Mouse (Mus musculus) intestine, embryonic 16.5 days (tissue): Measurements from ENCODE around the gene Gm8439. TPM values are rescaled to one million over a fixed set of nuclear protein-coding genes. Genes with fewer than 3 reads are reported as not detected.

Source experiments
- ATAC-seq: fragments of 200-750 bp; cut with Nextera tagmentation; 2 replicates; pipeline ENCODE4 v1.8.0; 2017; ENCODE audit warnings: moderate TSS enrichment, moderate library complexity
- H3K27ac ChIP-seq: fragments of 300-500 bp; sonication (generic); 2 replicates; pipeline ENCODE4 v1.5.1; 2014; ENCODE audit warnings: mild to moderate bottlenecking, low read length
- H3K27me3 ChIP-seq: fragments of 300-500 bp; sonication (generic); replicated peaks from 2 replicates; pipeline ENCODE4 v1.6.1; 2014; ENCODE audit warnings: low read length, control low read depth, mixed read lengths; ENCODE audit not compliant: control insufficient read depth, insufficient read depth
- H3K36me3 ChIP-seq: fragments of 300-500 bp; sonication (generic); 2 replicates; pipeline ENCODE4 v1.6.1; 2014; ENCODE audit warnings: low read length, control low read depth; ENCODE audit not compliant: control insufficient read depth, insufficient read depth
- H3K4me1 ChIP-seq: fragments of 300-500 bp; sonication (generic); 2 replicates; pipeline ENCODE4 v1.6.1; 2014; ENCODE audit warnings: low read length, control low read depth, mixed read lengths; ENCODE audit not compliant: control insufficient read depth, insufficient read depth
- H3K4me2 ChIP-seq: fragments of 300-500 bp; sonication (generic); 2 replicates; pipeline ENCODE4 v1.6.1; 2014; ENCODE audit warnings: low read depth, low read length, control low read depth
- H3K4me3 ChIP-seq: fragments of 300-500 bp; sonication (generic); 2 replicates; pipeline ENCODE4 v1.5.1; 2014; ENCODE audit warnings: mild to moderate bottlenecking, low read length
- H3K9ac ChIP-seq: fragments of 300-500 bp; sonication (generic); 2 replicates; pipeline ENCODE4 v1.6.1; 2014; ENCODE audit warnings: low read depth, low read length
- H3K9me3 ChIP-seq: fragments of 300-500 bp; sonication (generic); 2 replicates; pipeline ENCODE4 v1.6.1; 2016; ENCODE audit warnings: low read length, control low read depth; ENCODE audit not compliant: control insufficient read depth
- WGBS: fragments of 180-500 bp; shearing (Covaris S2); extraction: QIAGEN DNeasy Blood & Tissue Kit; methylation state at CpG from one replicate; pipeline ENCODE4 v1.1.7; 2014; 5-methylcytosine and 5-hydroxymethylcytosine counted together
- polyA plus RNA-seq: library from polyadenylated mRNA; unstranded; fragments of >200 nt; fragmentation: Nextera tagmentation; extraction: Ambion mirVana; gene quantifications from 2 replicates; pipeline ENCODE4 v1.2.1, GENCODE M21; 2015

The Gm8439 gene
- polyA plus RNA-seq, 1 experiment from 2014 or later: not detected

DNA sequence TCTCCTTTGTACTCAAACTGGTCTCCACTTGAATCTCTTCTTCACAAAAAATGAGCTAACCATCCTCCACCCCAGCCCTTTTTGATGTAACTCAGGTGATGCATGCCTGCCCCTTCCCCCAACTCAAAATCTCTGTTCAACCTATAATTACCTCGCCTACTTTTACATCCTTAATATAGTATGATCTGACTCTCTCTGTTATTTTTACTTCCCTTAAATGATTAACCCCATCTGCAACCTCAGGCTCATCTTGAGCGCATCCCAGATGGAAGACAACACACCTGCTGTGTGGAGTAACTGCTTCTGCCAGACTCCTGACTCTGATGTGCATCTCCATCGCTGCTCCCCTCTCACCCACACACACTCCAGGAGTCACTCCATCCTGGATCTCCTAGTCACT is 14.1 kb downstream of the Gm8439 start:
- Histone ChIP-seq H3K9ac (no peak overlapping the region), H3K4me1 (no peaks in the 10 kb centered on the region), H3K4me2 (no peak overlapping the region), H3K27ac (no peak overlapping the region), H3K27me3 (no peaks in the 10 kb centered on the region), H3K9me3 (no peaks in the 10 kb centered on the region), H3K4me3 (no peak overlapping the region), H3K36me3 (no peaks in the 10 kb centered on the region)
- ATAC-seq: no peak
- 76% methylated on average over 3 of the region's 3 CpGs for WGBS

DNA sequence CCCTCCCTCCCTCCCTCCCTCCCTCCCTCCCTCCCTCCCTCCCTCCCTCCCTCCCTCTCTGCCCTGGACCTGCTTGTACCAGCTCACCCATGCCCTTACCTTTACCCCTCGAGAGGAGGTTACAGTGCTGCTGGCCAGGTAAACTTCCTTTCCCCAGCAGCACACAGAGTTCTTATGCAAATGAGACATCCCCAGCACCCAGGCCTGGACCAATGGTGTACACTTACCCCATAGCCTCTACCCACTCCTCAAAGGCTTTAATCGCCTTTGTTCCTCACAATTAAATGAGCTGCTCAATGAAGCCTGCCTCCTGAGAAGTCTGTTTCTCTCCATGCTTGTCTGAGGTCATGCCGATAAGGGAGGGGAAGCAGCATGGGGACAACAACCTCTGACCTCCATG is 18.4 kb downstream of the Gm8439 start:
- Histone ChIP-seq H3K4me2 (no peak overlapping the region), H3K27me3 (no peaks in the 10 kb centered on the region), H3K4me1 (no peaks in the 10 kb centered on the region), H3K4me3 (no peak overlapping the region), H3K27ac (no peak overlapping the region), H3K9ac (no peak overlapping the region), H3K36me3 (no peaks in the 10 kb centered on the region), H3K9me3 (no peaks in the 10 kb centered on the region)
- ATAC-seq: no peak
- WGBS: 58% methylated on average over 2 of the region's 3 CpGs

DNA sequence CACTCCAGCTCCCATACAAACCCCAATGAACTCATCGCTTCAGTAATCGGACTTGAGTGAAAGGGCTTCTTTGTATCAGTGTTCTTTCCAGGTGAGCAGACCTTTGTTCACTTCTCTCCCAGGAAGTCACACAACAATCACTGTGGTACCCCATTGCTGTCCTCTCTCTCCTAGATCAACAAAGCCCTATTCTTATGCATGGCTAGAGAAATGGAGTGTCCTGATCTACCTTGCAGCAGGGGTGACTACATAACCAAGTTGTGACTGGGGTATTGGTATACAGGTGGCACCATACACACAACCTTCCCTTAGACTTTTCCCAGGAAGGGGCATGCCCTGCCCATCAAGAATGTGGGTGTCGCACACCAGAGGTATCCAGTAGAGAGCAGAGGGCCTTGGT is 22.5 kb downstream of the Gm8439 start:
- no peaks in the 10 kb centered on the region for H3K36me3 ChIP-seq
- no peak for ATAC-seq
- H3K4me2 ChIP-seq: no peak overlapping the region
- no peaks in the 10 kb centered on the region for H3K9me3 ChIP-seq
- H3K9ac ChIP-seq: no peak overlapping the region
- H3K4me3 ChIP-seq: no peak overlapping the region
- no peak overlapping the region for H3K27ac ChIP-seq
- 87% methylated on average over 3 of the region's 3 CpGs for WGBS
- H3K4me1 ChIP-seq: peaks cover 4% of the 10 kb centered on the region; the same call in 1 of the 2 replicates
- no peaks in the 10 kb centered on the region for H3K27me3 ChIP-seq

GRCm38 (mm10) chr4:120612304-120613080 is 23.9 kb downstream of the Gm8439 start:
- Histone ChIP-seq H3K4me3 (no peak overlapping the region), H3K9ac (no peak overlapping the region), H3K4me2 (no peak overlapping the region), H3K36me3 (no peaks in the 10 kb centered on the region), H3K4me1 (peaks cover 9% of the 10 kb centered on the region; the same call in 1 of the 2 replicates), H3K27ac (no peak overlapping the region), H3K9me3 (no peaks in the 10 kb centered on the region), H3K27me3 (no peaks in the 10 kb centered on the region)
- 43% methylated on average over 9 of the region's 9 CpGs for WGBS
- no peak for ATAC-seq

DNA sequence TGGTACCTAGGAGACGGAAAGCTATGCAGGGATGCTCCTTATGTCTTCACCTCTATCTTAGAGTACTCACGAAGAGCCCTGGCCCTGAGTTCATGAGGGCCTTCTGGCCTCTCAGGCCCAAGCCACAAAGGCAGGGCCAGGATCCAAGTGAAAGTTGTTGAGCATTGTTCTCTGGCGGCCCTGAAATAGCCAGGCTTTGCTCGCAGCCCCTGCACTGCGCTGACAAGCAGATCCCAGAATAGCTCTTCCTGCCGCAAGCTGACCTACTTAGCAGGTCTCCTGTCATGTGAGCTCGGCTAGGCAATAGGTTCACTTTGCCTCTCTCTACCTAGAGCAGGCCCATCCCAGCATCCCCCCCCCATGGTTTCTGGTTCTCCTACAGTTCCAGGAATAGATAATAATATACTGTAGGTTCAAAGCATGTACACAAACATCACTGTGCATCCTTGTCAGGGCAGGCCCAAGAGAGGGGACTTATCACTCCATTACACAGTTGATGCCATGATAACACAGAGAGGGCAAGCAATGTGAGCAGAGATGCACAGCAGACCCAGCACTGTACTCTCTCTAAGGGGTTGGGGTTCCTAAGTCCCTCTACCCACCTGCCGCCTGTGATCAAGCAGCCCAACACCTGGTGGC is 25.3 kb downstream of the Gm8439 start:
- Histone ChIP-seq H3K4me2 (no peak overlapping the region), H3K27ac (no peak overlapping the region), H3K4me1 (peaks cover 9% of the 10 kb centered on the region; the same call in 1 of the 2 replicates), H3K9ac (no peak overlapping the region), H3K27me3 (no peaks in the 10 kb centered on the region), H3K9me3 (no peaks in the 10 kb centered on the region), H3K4me3 (no peak overlapping the region), H3K36me3 (no peaks in the 10 kb centered on the region)
- ATAC-seq: no peak
- WGBS: 69% methylated on average over 8 of the region's 8 CpGs

DNA sequence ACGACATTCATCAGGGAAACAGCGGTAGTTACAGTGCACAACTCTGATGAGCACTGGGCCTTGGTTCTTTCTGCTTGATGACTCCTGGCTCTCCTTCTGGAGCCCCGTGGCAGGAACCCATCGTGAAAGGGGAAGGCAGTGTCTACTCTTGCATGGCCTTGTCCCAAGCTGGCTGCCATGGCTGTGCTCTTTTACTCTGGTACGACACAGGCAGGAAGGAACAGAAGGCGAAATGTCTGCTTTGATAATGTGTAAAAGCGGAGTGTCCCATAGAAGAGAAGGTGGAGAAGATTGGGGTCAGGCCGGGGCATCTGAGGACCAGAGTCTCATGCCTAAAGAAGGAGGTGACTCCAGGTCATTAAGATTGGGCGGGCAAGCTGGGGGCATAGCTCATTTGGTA is 26.1 kb downstream of the Gm8439 start:
- Histone ChIP-seq H3K4me1 (peaks cover 9% of the 10 kb centered on the region; the same call in 1 of the 2 replicates), H3K4me3 (no peak overlapping the region), H3K27me3 (no peaks in the 10 kb centered on the region), H3K27ac (no peak overlapping the region), H3K9ac (no peak overlapping the region), H3K9me3 (no peaks in the 10 kb centered on the region), H3K36me3 (no peaks in the 10 kb centered on the region), H3K4me2 (no peak overlapping the region)
- no peak for ATAC-seq
- WGBS: 83% methylated on average over 9 of the region's 9 CpGs

GRCm38 (mm10) chr4:120615528-120616081 is 27.1 kb downstream of the Gm8439 start:
- Histone ChIP-seq H3K4me2 (no peak overlapping the region), H3K4me1 (peaks cover 9% of the 10 kb centered on the region; the same call in 1 of the 2 replicates), H3K4me3 (no peak overlapping the region), H3K9me3 (no peaks in the 10 kb centered on the region), H3K27me3 (no peaks in the 10 kb centered on the region), H3K36me3 (no peaks in the 10 kb centered on the region), H3K9ac (0 out of 2 replicates have a peak overlapping the region, but pooled peaks have one; percentile 1), H3K27ac (peak overlapping the region; percentile 82)
- ATAC-seq: peak; percentile 58
- 25% methylated on average over 10 of the region's 10 CpGs for WGBS

DNA sequence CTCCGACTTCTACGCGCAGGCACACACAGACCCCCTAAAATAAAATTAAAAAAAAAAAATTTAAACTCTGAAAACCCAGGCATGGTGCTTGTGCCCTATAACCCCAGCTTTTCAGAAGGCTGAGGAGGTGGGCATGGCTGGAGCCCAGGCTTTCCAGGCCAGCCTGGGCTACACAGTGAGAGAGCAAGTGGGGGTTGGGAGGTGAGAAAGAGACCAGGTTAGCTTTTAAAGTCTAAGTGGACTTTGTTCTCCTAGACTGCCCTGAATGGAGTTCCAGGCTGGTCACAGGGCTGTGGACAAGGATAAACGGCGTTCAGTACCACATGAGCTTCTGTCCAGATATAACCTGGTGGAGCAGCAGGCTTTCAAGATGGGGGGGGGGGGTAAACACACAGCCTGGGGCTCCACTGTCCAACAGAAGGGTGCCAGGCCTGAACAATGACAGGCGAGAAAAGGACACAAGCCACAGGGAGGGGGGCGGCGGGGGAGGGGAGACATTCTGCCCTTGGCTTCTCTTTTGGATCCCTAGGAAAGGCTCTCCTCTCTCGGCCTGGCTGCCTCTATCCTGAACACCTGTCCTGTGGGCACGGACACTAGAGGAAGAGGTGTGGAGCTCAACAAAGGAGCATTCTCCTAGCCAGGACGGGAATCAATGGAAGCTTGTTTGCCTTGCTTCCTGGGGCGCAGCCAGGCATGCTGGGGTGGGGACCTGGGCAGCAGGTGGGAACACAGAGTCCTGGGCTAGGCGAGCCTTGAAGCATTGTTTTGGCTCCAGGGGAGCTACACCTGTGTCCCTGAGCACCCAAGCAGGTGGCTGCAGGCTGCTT is 27.9 kb downstream of the Gm8439 start:
- no peak overlapping the region for H3K4me3 ChIP-seq
- H3K36me3 ChIP-seq: no peaks in the 10 kb centered on the region
- H3K9ac ChIP-seq: no peak overlapping the region
- no peak overlapping the region for H3K4me2 ChIP-seq
- no peaks in the 10 kb centered on the region for H3K27me3 ChIP-seq
- H3K9me3 ChIP-seq: no peaks in the 10 kb centered on the region
- peak; percentile 70 for ATAC-seq
- whole genome bisulfite sequencing: 60% methylated on average over 13 of the region's 13 CpGs
- peaks cover 9% of the 10 kb centered on the region; the same call in 1 of the 2 replicates for H3K4me1 ChIP-seq
- H3K27ac ChIP-seq: peak overlapping the region; percentile 82

DNA sequence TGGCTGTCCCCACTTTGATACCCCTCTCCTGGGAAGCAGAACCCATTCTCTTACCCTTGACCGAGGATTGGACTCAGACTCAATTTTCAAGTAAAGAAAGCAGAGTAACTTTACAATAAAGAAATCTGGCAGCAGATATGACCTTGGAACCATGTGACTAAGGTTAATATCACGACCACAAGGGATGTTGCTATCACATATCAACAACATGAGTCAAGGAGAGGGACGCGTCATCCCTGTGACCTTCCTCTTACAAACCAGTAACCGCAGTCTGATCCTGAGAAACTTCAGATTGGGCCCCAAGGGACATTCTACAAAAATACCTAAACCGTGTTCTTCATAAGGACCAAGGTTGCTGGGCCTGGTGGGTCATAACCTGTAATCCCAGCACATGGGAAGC is 39.2 kb downstream of the Gm8439 start:
- Histone ChIP-seq H3K36me3 (no peaks in the 10 kb centered on the region), H3K4me3 (no peak overlapping the region), H3K9ac (no peak overlapping the region), H3K4me1 (no peaks in the 10 kb centered on the region), H3K27ac (no peak overlapping the region), H3K9me3 (no peaks in the 10 kb centered on the region), H3K27me3 (no peaks in the 10 kb centered on the region), H3K4me2 (no peak overlapping the region)
- ATAC-seq: no peak
- 83% methylated on average over 6 of the region's 6 CpGs for WGBS
